Mouse (Mus musculus) forebrain, postnatal 0 days (tissue): ENCODE data around the gene Cst8. TPM values are rescaled to one million over a fixed set of nuclear protein-coding genes. Genes with fewer than 3 reads are reported as not detected.
"Not testable (repeated sequence)": the region's sequence is repeated elsewhere in the genome, so short reads cannot be mapped to it uniquely, and the experiment has no call there.

ENCODE experiments used
- ATAC-seq: fragments of 200-750 bp; cut with Nextera tagmentation; 2 replicates; pipeline ENCODE4 v1.8.0; 2017; ENCODE audit warnings: mild to moderate bottlenecking, moderate library complexity
- DNase-seq: peaks from one replicate; pipeline ENCODE4 v3.0.0-alpha.2; 2015
- H3K27ac ChIP-seq: fragments of 300-500 bp; sonication (generic); 2 replicates; pipeline ENCODE4 v1.5.1; 2014; ENCODE audit warnings: low read depth, mild to moderate bottlenecking, antibody characterized with exemption, low read length, moderate library complexity, mixed read lengths
- H3K27me3 ChIP-seq: fragments of 300-500 bp; sonication (generic); 2 replicates; pipeline ENCODE4 v1.6.1; 2014; ENCODE audit warnings: mild to moderate bottlenecking, low read length, mixed read lengths; ENCODE audit not compliant: insufficient read depth
- H3K36me3 ChIP-seq: fragments of 300-500 bp; sonication (generic); 2 replicates; pipeline ENCODE4 v1.6.1; 2014; ENCODE audit warnings: mild to moderate bottlenecking, moderate library complexity; ENCODE audit not compliant: insufficient read depth
- H3K4me1 ChIP-seq: fragments of 300-500 bp; sonication (generic); 2 replicates; pipeline ENCODE4 v1.6.1; 2014; ENCODE audit warnings: antibody characterized with exemption; ENCODE audit not compliant: insufficient read depth
- H3K4me2 ChIP-seq: fragments of 300-500 bp; sonication (generic); 2 replicates; pipeline ENCODE4 v1.6.1; 2014; ENCODE audit warnings: low read depth, mild to moderate bottlenecking, moderate library complexity
- H3K4me3 ChIP-seq: fragments of 300-500 bp; sonication (generic); 2 replicates; pipeline ENCODE4 v1.5.1; 2014; ENCODE audit warnings: low read depth, low read length, mixed read lengths
- H3K9ac ChIP-seq: fragments of 300-500 bp; sonication (generic); 2 replicates; pipeline ENCODE4 v1.6.1; 2014; ENCODE audit warnings: mild to moderate bottlenecking
- H3K9me3 ChIP-seq: fragments of 300-500 bp; sonication (generic); 2 replicates; pipeline ENCODE4 v1.6.1; 2016; ENCODE audit warnings: low read length
- CTCF ChIP-seq: sonication (generic); IDR thresholded peaks from 2 replicates; pipeline ENCODE4 v1.5.1; 2016; ENCODE audit warnings: antibody characterized with exemption, control low read depth, low read depth
- WGBS: fragments of 180-500 bp; shearing (Covaris S2); extraction: QIAGEN DNeasy Blood & Tissue Kit; methylation state at CpG from one replicate; pipeline ENCODE4 v1.1.7; 2014; 5-methylcytosine and 5-hydroxymethylcytosine counted together
- polyA plus RNA-seq: library from polyadenylated mRNA; unstranded; fragments of >200 nt; fragmentation: Nextera tagmentation; extraction: Ambion mirVana; gene quantifications from 2 replicates; pipeline ENCODE4 v1.2.1, GENCODE M21; 2015
- total RNA-seq: library from RNA; depleted of rRNA; stranded (reverse); fragments of >200 nt; gene quantifications from 2 replicates; pipeline ENCODE4 v1.2.3, GENCODE M21; 2014; rRNA removed

The Cst8 gene
- total RNA-seq (not detected in 2 replicates), polyA plus RNA-seq (not detected in 2 replicates)

GRCm38 (mm10) chr2:148798485-148798884 is at the start of gene Cst8:
Gene Cst8 (plus strand): TSS chr2:148798785.
- Histone ChIP-seq H3K27me3 (no peaks in the 10 kb centered on the region), H3K9me3 (no peaks in the 10 kb centered on the region), H3K4me1 (no peaks in the 10 kb centered on the region), H3K36me3 (no peaks in the 10 kb centered on the region), H3K27ac (no peak within 1 kb of the TSS), H3K9ac (no peak within 1 kb of the TSS), H3K4me2 (no peak within 1 kb of the TSS), H3K4me3 (no peak within 1 kb of the TSS)
- DNase-seq, result no peak
- WGBS, result 87% methylated on average over 1 of the region's 1 CpGs
- no peak for TF ChIP-seq CTCF
- ATAC-seq, result no peak

GRCm38 (mm10) chr2:148750058-148750457 is 48.5 kb upstream of the Cst8 start, which contains the start of gene Cstl1:
Gene Cstl1 (plus strand): TSS chr2:148750358.
- DNase-seq (no peak), ATAC-seq (no peak)
- Histone ChIP-seq H3K4me3 (no peak within 1 kb of the TSS), H3K27ac (no peak within 1 kb of the TSS), H3K36me3 (no peaks in the 10 kb centered on the region), H3K9me3 (no peaks in the 10 kb centered on the region), H3K4me2 (no peak within 1 kb of the TSS), H3K27me3 (no peaks in the 10 kb centered on the region), H3K4me1 (no peaks in the 10 kb centered on the region), H3K9ac (no peak within 1 kb of the TSS)
- WGBS, result 78% methylated on average over 1 of the region's 1 CpGs
- no peak for TF ChIP-seq CTCF

- peak; percentile 96 for ATAC-seq
- 16% methylated on average over 15 of the region's 15 CpGs for WGBS
- H3K4me2 ChIP-seq, result peak overlapping the region; percentile 66
- H3K9me3 ChIP-seq, result no peaks in the 10 kb centered on the region
- peak overlapping the region; percentile 38 for H3K4me3 ChIP-seq
- H3K4me1 ChIP-seq, result no peaks in the 10 kb centered on the region
- H3K27ac ChIP-seq, result no peak overlapping the region
- H3K36me3 ChIP-seq, result no peaks in the 10 kb centered on the region
- DNase-seq, result peak; percentile 96
- 0 out of 2 replicates have a peak overlapping the region, but pooled peaks have one; percentile 10 for H3K9ac ChIP-seq
- H3K27me3 ChIP-seq, result no peaks in the 10 kb centered on the region
- peak; percentile 81 for TF ChIP-seq CTCF
Observed at GRCm38 (mm10) chr2:148751893-148752813, 46.4 kb upstream of the Cst8 start.

- ATAC-seq (no peak), DNase-seq (no peak)
- no peak for TF ChIP-seq CTCF
- WGBS, result 71% methylated on average over 1 of the region's 1 CpGs
- H3K27me3 ChIP-seq, result no peaks in the 10 kb centered on the region
- H3K9ac ChIP-seq, result no peak overlapping the region
- no peak overlapping the region for H3K4me3 ChIP-seq
- H3K4me2 ChIP-seq, result no peak overlapping the region
- H3K36me3 ChIP-seq, result no peaks in the 10 kb centered on the region
- H3K9me3 ChIP-seq, result no peaks in the 10 kb centered on the region
- H3K4me1 ChIP-seq, result no peaks in the 10 kb centered on the region
- no peak overlapping the region for H3K27ac ChIP-seq
Observed at GRCm38 (mm10) chr2:148754310-148754846, 44.2 kb upstream of the Cst8 start.

- no peak overlapping the region for H3K27ac ChIP-seq
- H3K4me2 ChIP-seq, result no peak overlapping the region
- H3K9me3 ChIP-seq, result no peaks in the 10 kb centered on the region
- no peaks in the 10 kb centered on the region for H3K4me1 ChIP-seq
- DNase-seq, result no peak
- 88% methylated on average over 1 of the region's 1 CpGs for WGBS
- ATAC-seq, result no peak
- no peaks in the 10 kb centered on the region for H3K27me3 ChIP-seq
- TF ChIP-seq CTCF, result no peak
- no peaks in the 10 kb centered on the region for H3K36me3 ChIP-seq
- H3K9ac ChIP-seq, result no peak overlapping the region
- no peak overlapping the region for H3K4me3 ChIP-seq
Observed at GRCm38 (mm10) chr2:148763648-148764388, 34.8 kb upstream of the Cst8 start.

GRCm38 (mm10) chr2:148771397-148771796 is 27.2 kb upstream of the Cst8 start, which contains the start of gene Cst11:
Gene Cst11 (minus strand): TSS chr2:148771497.
- not testable (repeated sequence) for H3K27me3 ChIP-seq, H3K4me2 ChIP-seq, H3K4me1 ChIP-seq, H3K9me3 ChIP-seq, DNase-seq, H3K4me3 ChIP-seq, H3K9ac ChIP-seq, H3K27ac ChIP-seq, ATAC-seq, H3K36me3 ChIP-seq
- WGBS, result 82% methylated on average over 4 of the region's 4 CpGs
